Mouse (Mus musculus): ENCODE data around the gene Rgs6. TPM values are rescaled to one million over a fixed set of nuclear protein-coding genes. Genes with fewer than 3 reads are reported as not detected.

Gene Rgs6
- total RNA-seq, 1 experiment from 2014 or later, result not detected

GRCm38 (mm10) chr12:83133827-83134226, 545.7 kb downstream of the Rgs6 start:
- ATAC-seq (ENCODE audit: extremely low read depth, insufficient number of reproducible peaks, low FRiP score, poor library complexity, severe bottlenecking), result no peak

- ATAC-seq (ENCODE audit: extremely low read depth, insufficient number of reproducible peaks, low FRiP score, poor library complexity, severe bottlenecking), result no peak
Observed at GRCm38 (mm10) chr12:83136031-83136430, 547.9 kb downstream of the Rgs6 start.

GRCm38 (mm10) chr12:83136460-83136859, 548.4 kb downstream of the Rgs6 start:
- ATAC-seq (ENCODE audit: extremely low read depth, insufficient number of reproducible peaks, low FRiP score, poor library complexity, severe bottlenecking), result no peak

- no peak for ATAC-seq (ENCODE audit: extremely low read depth, insufficient number of reproducible peaks, low FRiP score, poor library complexity, severe bottlenecking)
Observed at GRCm38 (mm10) chr12:83137001-83137400, 548.9 kb downstream of the Rgs6 start.

- ATAC-seq (ENCODE audit: extremely low read depth, insufficient number of reproducible peaks, low FRiP score, poor library complexity, severe bottlenecking), result no peak
Observed at GRCm38 (mm10) chr12:83141164-83141563, 553.1 kb downstream of the Rgs6 start.

GRCm38 (mm10) chr12:83142507-83142906, 554.4 kb downstream of the Rgs6 start:
- no peak for ATAC-seq (ENCODE audit: extremely low read depth, insufficient number of reproducible peaks, low FRiP score, poor library complexity, severe bottlenecking)

GRCm38 (mm10) chr12:83143071-83143470, 555.0 kb downstream of the Rgs6 start:
- no peak for ATAC-seq (ENCODE audit: extremely low read depth, insufficient number of reproducible peaks, low FRiP score, poor library complexity, severe bottlenecking)

GRCm38 (mm10) chr12:83143574-83143973, 555.5 kb downstream of the Rgs6 start:
- no peak for ATAC-seq (ENCODE audit: extremely low read depth, insufficient number of reproducible peaks, low FRiP score, poor library complexity, severe bottlenecking)

GRCm38 (mm10) chr12:83145074-83145473, 557.0 kb downstream of the Rgs6 start:
- no peak for ATAC-seq (ENCODE audit: extremely low read depth, insufficient number of reproducible peaks, low FRiP score, poor library complexity, severe bottlenecking)

GRCm38 (mm10) chr12:83145902-83146301, 557.8 kb downstream of the Rgs6 start:
- ATAC-seq (ENCODE audit: extremely low read depth, insufficient number of reproducible peaks, low FRiP score, poor library complexity, severe bottlenecking), result no peak

GRCm38 (mm10) chr12:83146917-83147316, 558.8 kb downstream of the Rgs6 start:
- ATAC-seq (ENCODE audit: extremely low read depth, insufficient number of reproducible peaks, low FRiP score, poor library complexity, severe bottlenecking), result no peak

- no peak for ATAC-seq (ENCODE audit: extremely low read depth, insufficient number of reproducible peaks, low FRiP score, poor library complexity, severe bottlenecking)
Observed at GRCm38 (mm10) chr12:83150030-83150429, 561.9 kb downstream of the Rgs6 start.

- ATAC-seq (ENCODE audit: extremely low read depth, insufficient number of reproducible peaks, low FRiP score, poor library complexity, severe bottlenecking), result no peak
Observed at GRCm38 (mm10) chr12:83150813-83151212, 562.7 kb downstream of the Rgs6 start.

GRCm38 (mm10) chr12:83151474-83151873, 563.4 kb downstream of the Rgs6 start:
- ATAC-seq (ENCODE audit: extremely low read depth, insufficient number of reproducible peaks, low FRiP score, poor library complexity, severe bottlenecking), result no peak

GRCm38 (mm10) chr12:83160211-83160610, 572.1 kb downstream of the Rgs6 start:
- ATAC-seq (ENCODE audit: extremely low read depth, insufficient number of reproducible peaks, low FRiP score, poor library complexity, severe bottlenecking), result no peak

GRCm38 (mm10) chr12:83160700-83161099, 572.6 kb downstream of the Rgs6 start:
- no peak for ATAC-seq (ENCODE audit: extremely low read depth, insufficient number of reproducible peaks, low FRiP score, poor library complexity, severe bottlenecking)

GRCm38 (mm10) chr12:83163721-83164120, 575.6 kb downstream of the Rgs6 start:
- ATAC-seq (ENCODE audit: extremely low read depth, insufficient number of reproducible peaks, low FRiP score, poor library complexity, severe bottlenecking), result no peak

GRCm38 (mm10) chr12:83165058-83165457, 577.0 kb downstream of the Rgs6 start:
- ATAC-seq (ENCODE audit: extremely low read depth, insufficient number of reproducible peaks, low FRiP score, poor library complexity, severe bottlenecking), result no peak

- no peak for ATAC-seq (ENCODE audit: extremely low read depth, insufficient number of reproducible peaks, low FRiP score, poor library complexity, severe bottlenecking)
Observed at GRCm38 (mm10) chr12:83168310-83168709, 580.2 kb downstream of the Rgs6 start.

- ATAC-seq (ENCODE audit: extremely low read depth, insufficient number of reproducible peaks, low FRiP score, poor library complexity, severe bottlenecking), result no peak
Observed at GRCm38 (mm10) chr12:83169495-83170209, 581.6 kb downstream of the Rgs6 start.

- no peak for ATAC-seq (ENCODE audit: extremely low read depth, insufficient number of reproducible peaks, low FRiP score, poor library complexity, severe bottlenecking)
Observed at GRCm38 (mm10) chr12:83178770-83179169, 590.7 kb downstream of the Rgs6 start.
